Mouse (Mus musculus) heart, embryonic 13.5 days (tissue): Measurements from ENCODE around the gene Pllp. TPM values are rescaled to one million over a fixed set of nuclear protein-coding genes. Genes with fewer than 3 reads are reported as not detected.
A peak's percentile ranks its signal among the peaks of the same experiment; 100 is the strongest.

Source experiments
- ATAC-seq: fragments of 200-750 bp; cut with Nextera tagmentation; 2 replicates; pipeline ENCODE4 v1.8.0; 2017; ENCODE audit warnings: moderate TSS enrichment; ENCODE audit not compliant: insufficient number of reproducible peaks, low FRiP score, low TSS enrichment; ENCODE audit errors: extremely low read depth
- H3K27ac ChIP-seq: fragments of 300-500 bp; sonication (generic); replicated peaks from 2 replicates; pipeline ENCODE4 v1.5.1; 2015; ENCODE audit warnings: moderate library complexity, mild to moderate bottlenecking, inconsistent platforms
- H3K27me3 ChIP-seq: fragments of 300-500 bp; sonication (generic); replicated peaks from 2 replicates; pipeline ENCODE4 v1.6.1; 2015; ENCODE audit warnings: mild to moderate bottlenecking, inconsistent platforms
- H3K36me3 ChIP-seq: fragments of 300-500 bp; sonication (generic); 2 replicates; pipeline ENCODE4 v1.6.1; 2015; ENCODE audit warnings: mild to moderate bottlenecking, inconsistent platforms
- H3K4me1 ChIP-seq: fragments of 300-500 bp; sonication (generic); 2 replicates; pipeline ENCODE4 v1.6.1; 2015; ENCODE audit warnings: inconsistent platforms
- H3K4me2 ChIP-seq: fragments of 300-500 bp; sonication (generic); 2 replicates; pipeline ENCODE4 v1.6.1; 2015; ENCODE audit warnings: inconsistent platforms, mild to moderate bottlenecking, moderate library complexity
- H3K4me3 ChIP-seq: fragments of 300-500 bp; sonication (generic); 2 replicates; pipeline ENCODE4 v1.5.1; 2015; ENCODE audit warnings: moderate library complexity, mild to moderate bottlenecking, inconsistent platforms
- H3K9ac ChIP-seq: fragments of 300-500 bp; sonication (generic); 2 replicates; pipeline ENCODE4 v1.6.1; 2015; ENCODE audit warnings: inconsistent platforms, mild to moderate bottlenecking, moderate library complexity
- H3K9me3 ChIP-seq: fragments of 300-500 bp; sonication (generic); 2 replicates; pipeline ENCODE4 v1.6.1; 2016; ENCODE audit warnings: inconsistent platforms
- WGBS: fragments of 180-500 bp; shearing (Covaris S2); methylation state at CpG from one replicate; pipeline ENCODE4 v1.1.7; 2015; ENCODE audit warnings: mixed read lengths; 5-methylcytosine and 5-hydroxymethylcytosine counted together
- polyA plus RNA-seq: library from polyadenylated mRNA; unstranded; fragments of >200 nt; fragmentation: Nextera tagmentation; extraction: Ambion mirVana; gene quantifications from 2 replicates; pipeline ENCODE4 v1.2.1, GENCODE M21; 2015

The Pllp gene
- polyA plus RNA-seq, 1 experiment from 2014 or later = 0.55 TPM

- Histone ChIP-seq H3K4me2 (no peak overlapping the region), H3K27ac (no peak overlapping the region), H3K4me3 (no peak overlapping the region), H3K36me3 (no peaks in the 10 kb centered on the region), H3K27me3 (no peaks in the 10 kb centered on the region), H3K9me3 (no peaks in the 10 kb centered on the region), H3K4me1 (no peaks in the 10 kb centered on the region), H3K9ac (no peak overlapping the region)
- no peak for ATAC-seq
- WGBS = 77% methylated on average over 5 of the region's 5 CpGs
These were observed 29.9 kb upstream of the Pllp start for GRCm38 (mm10) chr8:94725998-94726397.

- Histone ChIP-seq H3K4me2 (no peak overlapping the region), H3K27ac (no peak overlapping the region), H3K36me3 (no peaks in the 10 kb centered on the region), H3K4me1 (no peaks in the 10 kb centered on the region), H3K9me3 (no peaks in the 10 kb centered on the region), H3K4me3 (no peak overlapping the region), H3K9ac (no peak overlapping the region), H3K27me3 (peaks cover 7% of the 10 kb centered on the region; the same call in 1 of the 2 replicates)
- ATAC-seq = no peak
- WGBS = 71% methylated on average over 1 of the region's 1 CpGs
These were observed 20.8 kb upstream of the Pllp start for GRCm38 (mm10) chr8:94716841-94717240.

GRCm38 (mm10) chr8:94715871-94716270 lies 19.8 kb upstream of the Pllp start:
- no peak for ATAC-seq
- Histone ChIP-seq H3K9me3 (no peaks in the 10 kb centered on the region), H3K27ac (no peak overlapping the region), H3K4me2 (no peak overlapping the region), H3K9ac (no peak overlapping the region), H3K4me1 (peaks cover 8% of the 10 kb centered on the region; the same call in 1 of the 2 replicates), H3K36me3 (no peaks in the 10 kb centered on the region), H3K4me3 (no peak overlapping the region), H3K27me3 (peaks cover 7% of the 10 kb centered on the region; the same call in 1 of the 2 replicates)
- WGBS = 71% methylated on average over 3 of the region's 3 CpGs

- Histone ChIP-seq H3K9me3 (no peaks in the 10 kb centered on the region), H3K4me2 (no peak overlapping the region), H3K27me3 (peaks cover 7% of the 10 kb centered on the region; the same call in 1 of the 2 replicates), H3K36me3 (no peaks in the 10 kb centered on the region), H3K9ac (no peak overlapping the region), H3K4me3 (no peak overlapping the region), H3K4me1 (peaks cover 8% of the 10 kb centered on the region; the same call in 1 of the 2 replicates), H3K27ac (no peak overlapping the region)
- ATAC-seq = no peak
- WGBS = 59% methylated on average over 5 of the region's 5 CpGs
These were observed 18.5 kb upstream of the Pllp start for GRCm38 (mm10) chr8:94714556-94714955.

- no peak for ATAC-seq
- Histone ChIP-seq H3K4me1 (peaks cover 21% of the 10 kb centered on the region), H3K4me3 (no peak overlapping the region), H3K27me3 (peaks cover 7% of the 10 kb centered on the region; the same call in 1 of the 2 replicates), H3K9ac (no peak overlapping the region), H3K36me3 (no peaks in the 10 kb centered on the region), H3K9me3 (no peaks in the 10 kb centered on the region), H3K4me2 (peak overlapping the region; percentile 13; the same call in 1 of the 2 replicates), H3K27ac (peak overlapping the region; percentile 39; the same call in 1 of the 2 replicates)
- WGBS = 30% methylated on average over 5 of the region's 5 CpGs
These were observed 15.2 kb upstream of the Pllp start for GRCm38 (mm10) chr8:94711160-94711718.

GRCm38 (mm10) chr8:94710336-94710735 lies 14.3 kb upstream of the Pllp start:
- Histone ChIP-seq H3K4me3 (no peak overlapping the region), H3K4me1 (peaks cover 30% of the 10 kb centered on the region), H3K9ac (no peak overlapping the region), H3K4me2 (no peak overlapping the region), H3K36me3 (no peaks in the 10 kb centered on the region), H3K27me3 (peaks cover 7% of the 10 kb centered on the region; the same call in 1 of the 2 replicates), H3K9me3 (no peaks in the 10 kb centered on the region), H3K27ac (no peak overlapping the region)
- no peak for ATAC-seq
- 58% methylated on average over 8 of the region's 8 CpGs for WGBS

- no peaks in the 10 kb centered on the region for H3K36me3 ChIP-seq
- 0 out of 2 replicates have a peak overlapping the region, but pooled peaks have one; percentile 1 for H3K9ac ChIP-seq
- no peak overlapping the region for H3K27ac ChIP-seq
- 54% methylated on average over 9 of the region's 9 CpGs for WGBS
- no peak overlapping the region for H3K4me2 ChIP-seq
- no peak for ATAC-seq
- no peaks in the 10 kb centered on the region for H3K9me3 ChIP-seq
- no peak overlapping the region for H3K4me3 ChIP-seq
- H3K27me3 ChIP-seq = no peaks in the 10 kb centered on the region; the same call in 1 of the 2 replicates
- peaks cover 37% of the 10 kb centered on the region for H3K4me1 ChIP-seq
These were observed 10.8 kb upstream of the Pllp start for GRCm38 (mm10) chr8:94706732-94707395.

GRCm38 (mm10) chr8:94705581-94706245 lies 9.6 kb upstream of the Pllp start:
- no peak overlapping the region for H3K4me2 ChIP-seq
- no peak overlapping the region for H3K9ac ChIP-seq
- 64% methylated on average over 10 of the region's 10 CpGs for WGBS
- H3K27me3 ChIP-seq = no peaks in the 10 kb centered on the region; the same call in 1 of the 2 replicates
- H3K4me1 ChIP-seq = peaks cover 29% of the 10 kb centered on the region
- no peak for ATAC-seq
- H3K9me3 ChIP-seq = no peaks in the 10 kb centered on the region
- H3K36me3 ChIP-seq = no peaks in the 10 kb centered on the region
- no peak overlapping the region for H3K27ac ChIP-seq
- H3K4me3 ChIP-seq = no peak overlapping the region

- H3K36me3 ChIP-seq = no peaks in the 10 kb centered on the region
- H3K9me3 ChIP-seq = no peaks in the 10 kb centered on the region
- H3K4me2 ChIP-seq = peak overlapping the region; percentile 83
- peak overlapping the region; percentile 78 for H3K9ac ChIP-seq
- peaks cover 3% of the 10 kb centered on the region for H3K27me3 ChIP-seq
- WGBS = 18% methylated on average over 9 of the region's 9 CpGs
- H3K4me3 ChIP-seq = peak overlapping the region; percentile 58
- no peak overlapping the region for H3K27ac ChIP-seq
- ATAC-seq = no peak
- peaks cover 29% of the 10 kb centered on the region for H3K4me1 ChIP-seq
These were observed 8.5 kb upstream of the Pllp start for GRCm38 (mm10) chr8:94704669-94704984.

GRCm38 (mm10) chr8:94703972-94704668 lies 8.0 kb upstream of the Pllp start:
- H3K9ac ChIP-seq = peak overlapping the region; percentile 78
- no peak overlapping the region for H3K27ac ChIP-seq
- H3K36me3 ChIP-seq = no peaks in the 10 kb centered on the region
- H3K27me3 ChIP-seq = peaks cover 7% of the 10 kb centered on the region
- WGBS = under 1% methylated on average over 35 of the region's 35 CpGs
- peaks cover 29% of the 10 kb centered on the region for H3K4me1 ChIP-seq
- peak overlapping the region; percentile 66 for H3K4me3 ChIP-seq
- H3K4me2 ChIP-seq = peak overlapping the region; percentile 83
- ATAC-seq = peak; percentile 86
- H3K9me3 ChIP-seq = no peaks in the 10 kb centered on the region
